Mouse (Mus musculus) hindbrain, embryonic 15.5 days (tissue): ENCODE results near the gene Xxylt1. TPM values are rescaled to one million over a fixed set of nuclear protein-coding genes. Genes with fewer than 3 reads are reported as not detected.

ENCODE experiments used
- ATAC-seq: fragments of 200-750 bp; cut with Nextera tagmentation; 2 replicates; pipeline ENCODE4 v1.8.0; 2017; ENCODE audit warnings: low read depth, moderate number of reproducible peaks, moderate TSS enrichment; ENCODE audit not compliant: low FRiP score
- H3K27ac ChIP-seq: fragments of 300-500 bp; sonication (generic); replicated peaks from 2 replicates; pipeline ENCODE4 v1.5.1; 2015; ENCODE audit warnings: mild to moderate bottlenecking, inconsistent platforms
- H3K27me3 ChIP-seq: fragments of 300-500 bp; sonication (generic); 2 replicates; pipeline ENCODE4 v1.6.1; 2015; ENCODE audit warnings: control low read depth, inconsistent platforms
- H3K36me3 ChIP-seq: fragments of 300-500 bp; sonication (generic); 2 replicates; pipeline ENCODE4 v1.6.1; 2015; ENCODE audit warnings: control low read depth, inconsistent platforms
- H3K4me1 ChIP-seq: fragments of 300-500 bp; sonication (generic); replicated peaks from 2 replicates; pipeline ENCODE4 v1.6.1; 2015; ENCODE audit warnings: control low read depth, inconsistent platforms
- H3K4me2 ChIP-seq: fragments of 300-500 bp; sonication (generic); 2 replicates; pipeline ENCODE4 v1.6.1; 2015; ENCODE audit warnings: moderate library complexity, mild to moderate bottlenecking, inconsistent platforms
- H3K4me3 ChIP-seq: fragments of 300-500 bp; sonication (generic); 2 replicates; pipeline ENCODE4 v1.5.1; 2015; ENCODE audit warnings: mild to moderate bottlenecking, inconsistent platforms
- H3K9ac ChIP-seq: fragments of 300-500 bp; sonication (generic); 2 replicates; pipeline ENCODE4 v1.6.1; 2015; ENCODE audit warnings: inconsistent platforms
- H3K9me3 ChIP-seq: fragments of 300-500 bp; sonication (generic); 2 replicates; pipeline ENCODE4 v1.6.1; 2016; ENCODE audit warnings: control low read depth, inconsistent platforms
- WGBS: fragments of 180-500 bp; shearing (Covaris S2); methylation state at CpG from one replicate; pipeline ENCODE4 v1.1.7; 2015; 5-methylcytosine and 5-hydroxymethylcytosine counted together
- polyA plus RNA-seq: library from polyadenylated mRNA; unstranded; fragments of >200 nt; fragmentation: Nextera tagmentation; extraction: Ambion mirVana; gene quantifications from 2 replicates; pipeline ENCODE4 v1.2.1, GENCODE M21; 2015

The Xxylt1 gene
- 15.4 and 17.3 TPM in 2 replicates for polyA plus RNA-seq

- ATAC-seq = peak; percentile 99
- peak within 1 kb of the TSS; percentile 89 for H3K27ac ChIP-seq
- H3K9me3 ChIP-seq = no peaks in the 10 kb centered on the region
- H3K4me1 ChIP-seq = peaks cover 21% of the 10 kb centered on the region
- H3K9ac ChIP-seq = peak within 1 kb of the TSS; percentile 75
- H3K4me2 ChIP-seq = peak within 1 kb of the TSS; percentile 88
- peak within 1 kb of the TSS; percentile 73 for H3K4me3 ChIP-seq
- no peaks in the 10 kb centered on the region for H3K27me3 ChIP-seq
- no peaks in the 10 kb centered on the region for H3K36me3 ChIP-seq
- under 1% methylated on average over 54 of the region's 54 CpGs for WGBS
These were observed at the start of gene Xxylt1 for GRCm38 (mm10) chr16:31081125-31081664. Gene Xxylt1 (minus strand): TSS chr16:31081432.

GRCm38 (mm10) chr16:31128116-31128515 lies 46.9 kb upstream of the Xxylt1 start:
- H3K9me3 ChIP-seq = no peaks in the 10 kb centered on the region
- H3K9ac ChIP-seq = no peak overlapping the region
- no peak for ATAC-seq
- no peaks in the 10 kb centered on the region for H3K27me3 ChIP-seq
- H3K4me3 ChIP-seq = no peak overlapping the region
- H3K27ac ChIP-seq = no peak overlapping the region
- WGBS = 85% methylated on average over 5 of the region's 5 CpGs
- no peak overlapping the region for H3K4me2 ChIP-seq
- peaks cover under 1% of the 10 kb centered on the region; the same call in 1 of the 2 replicates for H3K36me3 ChIP-seq
- H3K4me1 ChIP-seq = no peaks in the 10 kb centered on the region

DNA sequence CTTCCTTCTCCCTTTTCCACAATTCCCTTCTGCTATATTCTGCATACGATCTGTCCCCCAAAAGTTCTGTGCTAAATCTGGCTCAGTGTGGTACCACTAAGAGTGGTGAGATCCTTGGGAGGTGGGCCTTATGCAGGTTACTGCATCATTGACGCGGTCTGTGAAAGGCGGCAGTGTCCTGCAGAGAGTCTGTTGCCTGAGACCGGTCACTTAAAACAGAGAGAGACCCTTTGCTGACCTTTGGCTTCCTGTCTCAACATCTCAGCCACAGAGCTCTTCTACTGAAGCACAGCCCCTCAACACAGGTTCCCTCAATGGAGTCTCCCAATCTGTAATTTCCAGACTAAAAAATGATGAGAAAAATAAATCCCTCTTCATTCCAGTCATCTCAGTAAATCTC lies 43.8 kb upstream of the Xxylt1 start:
- no peaks in the 10 kb centered on the region for H3K4me1 ChIP-seq
- WGBS = 63% methylated on average over 5 of the region's 5 CpGs
- no peak overlapping the region for H3K27ac ChIP-seq
- no peaks in the 10 kb centered on the region for H3K27me3 ChIP-seq
- no peak overlapping the region for H3K4me2 ChIP-seq
- H3K9me3 ChIP-seq = no peaks in the 10 kb centered on the region
- H3K36me3 ChIP-seq = no peaks in the 10 kb centered on the region; the same call in 1 of the 2 replicates
- no peak overlapping the region for H3K4me3 ChIP-seq
- no peak for ATAC-seq
- no peak overlapping the region for H3K9ac ChIP-seq

GRCm38 (mm10) chr16:31121612-31122011 lies 40.4 kb upstream of the Xxylt1 start:
- H3K9me3 ChIP-seq = no peaks in the 10 kb centered on the region
- no peak overlapping the region for H3K9ac ChIP-seq
- 95% methylated on average over 6 of the region's 6 CpGs for WGBS
- 0 out of 2 replicates have a peak, but pooled peaks cover 12% of the 10 kb centered on the region for H3K36me3 ChIP-seq
- ATAC-seq = no peak
- H3K27ac ChIP-seq = no peak overlapping the region
- no peaks in the 10 kb centered on the region for H3K4me1 ChIP-seq
- H3K4me2 ChIP-seq = no peak overlapping the region
- H3K27me3 ChIP-seq = no peaks in the 10 kb centered on the region
- H3K4me3 ChIP-seq = no peak overlapping the region

DNA sequence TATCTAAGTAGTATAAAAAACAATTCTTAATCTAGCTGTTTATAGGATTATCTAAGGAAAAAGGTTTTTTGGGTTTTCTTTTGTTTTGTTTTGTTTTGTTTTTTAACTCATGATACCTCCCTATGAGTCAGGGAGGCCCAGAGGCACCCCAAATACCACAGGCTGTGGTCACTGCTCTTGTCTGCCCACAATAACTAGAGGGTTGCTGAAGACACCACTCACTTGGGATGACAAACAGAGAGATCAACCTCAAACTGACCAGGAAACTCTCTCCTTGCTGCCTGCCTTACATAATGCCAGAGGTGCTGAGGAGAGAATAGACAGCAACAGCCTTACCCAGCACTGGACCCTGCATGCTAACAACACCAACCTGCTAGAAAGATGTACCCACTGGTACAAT lies 32.4 kb upstream of the Xxylt1 start:
- Histone ChIP-seq H3K27ac (no peak overlapping the region), H3K36me3 (peaks cover 43% of the 10 kb centered on the region), H3K9me3 (no peaks in the 10 kb centered on the region), H3K4me1 (no peaks in the 10 kb centered on the region), H3K27me3 (no peaks in the 10 kb centered on the region), H3K4me2 (no peak overlapping the region), H3K4me3 (no peak overlapping the region), H3K9ac (no peak overlapping the region)
- no peak for ATAC-seq

DNA sequence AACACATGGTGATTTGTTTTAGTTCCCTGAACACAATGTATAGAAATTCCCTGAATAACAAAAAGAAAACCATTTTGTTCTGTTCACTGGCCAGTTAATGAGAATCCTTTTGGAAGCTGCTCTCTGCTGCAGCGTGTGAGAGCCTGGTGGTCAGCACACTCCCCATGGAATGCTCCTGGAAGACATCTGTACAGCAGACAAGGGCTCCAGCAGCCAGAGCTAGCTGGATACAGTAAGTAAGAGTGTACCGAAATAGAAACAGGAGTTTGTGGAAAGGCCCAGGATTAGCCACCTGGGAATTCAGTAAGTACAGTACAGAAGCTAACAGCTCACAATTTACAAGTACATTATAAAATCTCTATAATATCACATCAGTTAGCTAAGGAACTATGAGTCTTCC lies 20.1 kb upstream of the Xxylt1 start:
- no peak overlapping the region for H3K4me3 ChIP-seq

GRCm38 (mm10) chr16:31099906-31100305 lies 18.7 kb upstream of the Xxylt1 start:
- WGBS = 77% methylated on average over 1 of the region's 1 CpGs
- ATAC-seq = no peak
- H3K9me3 ChIP-seq = no peaks in the 10 kb centered on the region
- no peak overlapping the region for H3K27ac ChIP-seq
- H3K4me1 ChIP-seq = no peaks in the 10 kb centered on the region
- H3K4me3 ChIP-seq = no peak overlapping the region
- no peaks in the 10 kb centered on the region for H3K27me3 ChIP-seq
- H3K36me3 ChIP-seq = peaks cover 35% of the 10 kb centered on the region
- H3K9ac ChIP-seq = no peak overlapping the region
- H3K4me2 ChIP-seq = no peak overlapping the region

More for the DNA sequence above, 20.1 kb upstream of the Xxylt1 start:
- H3K36me3 ChIP-seq = peaks cover 38% of the 10 kb centered on the region
- WGBS = 82% methylated on average over 2 of the region's 2 CpGs
- no peak overlapping the region for H3K27ac ChIP-seq
- no peak overlapping the region for H3K9ac ChIP-seq
- no peak overlapping the region for H3K4me2 ChIP-seq
- no peaks in the 10 kb centered on the region for H3K4me1 ChIP-seq
- H3K9me3 ChIP-seq = no peaks in the 10 kb centered on the region
- no peak for ATAC-seq
- H3K27me3 ChIP-seq = no peaks in the 10 kb centered on the region

GRCm38 (mm10) chr16:31094036-31094435 lies 12.8 kb upstream of the Xxylt1 start:
- Histone ChIP-seq H3K36me3 (peaks cover 5% of the 10 kb centered on the region), H3K9me3 (no peaks in the 10 kb centered on the region), H3K4me2 (no peak overlapping the region), H3K4me1 (no peaks in the 10 kb centered on the region), H3K9ac (no peak overlapping the region), H3K4me3 (no peak overlapping the region), H3K27ac (no peak overlapping the region), H3K27me3 (no peaks in the 10 kb centered on the region)
- ATAC-seq = no peak
- 51% methylated on average over 6 of the region's 6 CpGs for WGBS

DNA sequence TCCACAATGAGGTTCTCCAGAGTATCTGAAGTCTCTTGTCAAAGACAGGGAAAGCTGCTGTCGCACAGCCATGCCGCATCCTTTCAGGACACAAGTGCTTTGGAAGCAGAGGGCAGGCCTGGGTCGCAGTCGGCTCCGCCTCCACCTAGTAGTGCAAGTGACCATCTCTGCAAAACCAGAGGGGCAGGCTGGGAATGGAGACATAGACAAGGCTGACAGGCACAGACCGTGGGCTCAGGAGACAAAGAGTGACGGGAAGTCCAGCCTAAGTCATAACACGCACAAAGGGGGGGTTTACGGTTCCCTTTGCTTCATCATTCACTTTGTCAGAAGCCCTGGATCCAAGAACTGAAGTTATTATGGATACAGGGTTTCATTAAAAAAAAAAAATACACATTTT lies 12.0 kb upstream of the Xxylt1 start:
- 24% methylated on average over 9 of the region's 9 CpGs for WGBS
- Histone ChIP-seq H3K27me3 (no peaks in the 10 kb centered on the region), H3K4me1 (no peaks in the 10 kb centered on the region), H3K9me3 (no peaks in the 10 kb centered on the region), H3K27ac (no peak overlapping the region), H3K9ac (no peak overlapping the region), H3K4me3 (no peak overlapping the region), H3K36me3 (peaks cover 3% of the 10 kb centered on the region; the same call in 1 of the 2 replicates), H3K4me2 (no peak overlapping the region)
- ATAC-seq = no peak

- 0 out of 2 replicates have a peak overlapping the region, but pooled peaks have one; percentile 73 for H3K4me3 ChIP-seq
- H3K27ac ChIP-seq = no peak overlapping the region
- H3K27me3 ChIP-seq = no peaks in the 10 kb centered on the region
- peaks cover 21% of the 10 kb centered on the region for H3K4me1 ChIP-seq
- H3K4me2 ChIP-seq = peak overlapping the region; percentile 88
- no peaks in the 10 kb centered on the region for H3K9me3 ChIP-seq
- no peak overlapping the region for H3K9ac ChIP-seq
- no peak for ATAC-seq
- no peaks in the 10 kb centered on the region for H3K36me3 ChIP-seq
- WGBS = 73% methylated on average over 6 of the region's 6 CpGs
These were observed 659 bp upstream of the Xxylt1 start for GRCm38 (mm10) chr16:31081891-31082290.

DNA sequence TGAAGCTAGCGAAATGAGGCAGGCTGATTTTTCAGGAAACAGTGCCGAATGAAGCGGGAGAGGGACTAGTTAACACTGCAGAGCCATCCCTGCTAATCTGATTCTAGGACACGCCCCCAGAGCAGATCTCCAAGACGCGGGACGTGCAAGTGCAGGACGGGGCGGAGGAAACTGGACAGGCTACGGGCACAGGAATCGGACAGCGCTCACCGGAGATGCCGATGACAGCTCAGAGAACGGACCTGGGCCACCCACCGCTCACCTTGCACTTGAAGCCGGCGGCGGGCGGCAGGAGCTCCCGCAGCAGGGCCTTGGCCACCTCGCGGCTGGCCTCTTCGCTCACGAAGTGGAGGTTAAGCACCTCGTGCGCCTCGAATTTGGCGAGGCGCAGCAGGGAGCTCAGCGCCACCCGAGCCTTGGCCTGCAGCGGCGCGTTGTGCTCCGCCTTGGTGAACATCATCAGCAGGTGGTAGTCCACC lies 620 bp downstream of the Xxylt1 start:
- peaks cover 21% of the 10 kb centered on the region for H3K4me1 ChIP-seq
- ATAC-seq = peak; percentile 50
- H3K9ac ChIP-seq = peak overlapping the region; percentile 75
- H3K27me3 ChIP-seq = no peaks in the 10 kb centered on the region
- H3K4me2 ChIP-seq = peak overlapping the region; percentile 88
- 0% methylated on average over 36 of the region's 36 CpGs for WGBS
- H3K27ac ChIP-seq = peak overlapping the region; percentile 89
- peak overlapping the region; percentile 73 for H3K4me3 ChIP-seq
- H3K9me3 ChIP-seq = no peaks in the 10 kb centered on the region
- no peaks in the 10 kb centered on the region for H3K36me3 ChIP-seq

GRCm38 (mm10) chr16:31077396-31077795 lies 3.8 kb downstream of the Xxylt1 start:
- Histone ChIP-seq H3K4me3 (no peak overlapping the region), H3K27me3 (no peaks in the 10 kb centered on the region), H3K4me1 (peaks cover 21% of the 10 kb centered on the region), H3K36me3 (no peaks in the 10 kb centered on the region), H3K27ac (no peak overlapping the region), H3K9ac (no peak overlapping the region), H3K4me2 (no peak overlapping the region), H3K9me3 (no peaks in the 10 kb centered on the region)
- ATAC-seq = no peak
- WGBS = 94% methylated on average over 5 of the region's 5 CpGs

- H3K9ac ChIP-seq = no peak overlapping the region
- no peaks in the 10 kb centered on the region for H3K36me3 ChIP-seq
- H3K27me3 ChIP-seq = no peaks in the 10 kb centered on the region
- no peak for ATAC-seq
- no peak overlapping the region for H3K4me2 ChIP-seq
- WGBS = 91% methylated on average over 8 of the region's 8 CpGs
- H3K9me3 ChIP-seq = no peaks in the 10 kb centered on the region
- H3K4me1 ChIP-seq = peaks cover 17% of the 10 kb centered on the region
- no peak overlapping the region for H3K27ac ChIP-seq
- no peak overlapping the region for H3K4me3 ChIP-seq
These were observed 4.8 kb downstream of the Xxylt1 start for GRCm38 (mm10) chr16:31076436-31076835.
